Mouse (Mus musculus): ENCODE results near the gene Hist1h4n. TPM values are rescaled to one million over a fixed set of nuclear protein-coding genes. Genes with fewer than 3 reads are reported as not detected.
"Not testable (repeated sequence)": the region's sequence is repeated elsewhere in the genome, so short reads cannot be mapped to it uniquely, and the experiment has no call there.

The Hist1h4n gene
- total RNA-seq (2014; fragmentation: Nextera tagmentation) (349 and 456 TPM in 2 replicates), total RNA-seq (2017) (3,540 and 3,844 TPM in 2 replicates), polyA plus RNA-seq (2012) (15.7 and 41.0 TPM in 2 replicates)

GRCm38 (mm10) chr13:21831418-21832394, at the start of gene Hist1h4n:
TSS of gene Hist1h4n (minus strand) at chr13:21832196.
- not testable (repeated sequence) for H3K4me3 ChIP-seq (ENCODE audit: low read depth, low read length); H3K27me3 ChIP-seq (ENCODE audit: insufficient read depth, low read length); H3K9me3 ChIP-seq (replicated peaks); H3K36me3 ChIP-seq (replicated peaks); H3K4me1 ChIP-seq (ENCODE audit: insufficient read depth, low read depth, low read length); DNase-seq (ENCODE audit: low spot score)
- peak; percentile 43 for ATAC-seq (ENCODE audit: extremely low read depth, insufficient number of reproducible peaks, low FRiP score, poor library complexity, severe bottlenecking)
- TF ChIP-seq POLR2AphosphoS5 (IDR thresholded peaks at IDR 0.05; ENCODE audit: insufficient replicate concordance, low read depth, low read length): 0 out of 2 replicates have a peak, but pooled peaks have one; percentile 56

GRCm38 (mm10) chr13:21880735-21881134, 48.7 kb upstream of the Hist1h4n start:
- peaks cover 15% of the 10 kb centered on the region for H3K4me1 ChIP-seq (ENCODE audit: insufficient read depth, low read depth, low read length)
- DNase-seq (ENCODE audit: low spot score) (no peak), ATAC-seq (ENCODE audit: extremely low read depth, insufficient number of reproducible peaks, low FRiP score, poor library complexity, severe bottlenecking) (no peak)
- H3K9me3 ChIP-seq (replicated peaks): no peaks in the 10 kb centered on the region
- peaks cover 18% of the 10 kb centered on the region for H3K27me3 ChIP-seq (ENCODE audit: insufficient read depth, low read length)
- no peak overlapping the region for H3K4me3 ChIP-seq (ENCODE audit: low read depth, low read length)
- H3K36me3 ChIP-seq (replicated peaks): no peaks in the 10 kb centered on the region
- TF ChIP-seq CTCF (IDR thresholded peaks at IDR 0.05; ENCODE audit: low read depth, low read length): no peak
- no peak for TF ChIP-seq TAL1 (conservative IDR thresholded peaks at IDR 0.05; ENCODE audit: low read depth, low read length)
- TF ChIP-seq GATA1 (IDR thresholded peaks at IDR 0.05; ENCODE audit: borderline replicate concordance, low read length): no peak
- TF ChIP-seq POLR2AphosphoS5 (IDR thresholded peaks at IDR 0.05; ENCODE audit: insufficient replicate concordance, low read depth, low read length): no peak
- no peak for TF ChIP-seq GATA2 (IDR thresholded peaks at IDR 0.05; ENCODE audit: borderline replicate concordance, low read depth, low read length)

GRCm38 (mm10) chr13:21865503-21865902, 33.5 kb upstream of the Hist1h4n start:
- H3K4me1 ChIP-seq (ENCODE audit: insufficient read depth, low read depth, low read length); ATAC-seq (ENCODE audit: extremely low read depth, insufficient number of reproducible peaks, low FRiP score, poor library complexity, severe bottlenecking); H3K27me3 ChIP-seq (ENCODE audit: insufficient read depth, low read length); H3K9me3 ChIP-seq (replicated peaks); DNase-seq (ENCODE audit: low spot score); H3K4me3 ChIP-seq (ENCODE audit: low read depth, low read length); H3K36me3 ChIP-seq (replicated peaks): not testable (repeated sequence)

- no peak for ATAC-seq (ENCODE audit: extremely low read depth, insufficient number of reproducible peaks, low FRiP score, poor library complexity, severe bottlenecking)
- Histone ChIP-seq H3K27me3 (ENCODE audit: insufficient read depth, low read length) (peaks cover 10% of the 10 kb centered on the region), H3K36me3 (replicated peaks) (no peaks in the 10 kb centered on the region), H3K4me3 (ENCODE audit: low read depth, low read length) (no peak overlapping the region), H3K9me3 (replicated peaks) (no peaks in the 10 kb centered on the region), H3K4me1 (ENCODE audit: insufficient read depth, low read depth, low read length) (peaks cover 3% of the 10 kb centered on the region; the same call in 1 of the 2 replicates)
- TF ChIP-seq TAL1 (conservative IDR thresholded peaks at IDR 0.05; ENCODE audit: low read depth, low read length): no peak
- TF ChIP-seq POLR2AphosphoS5 (IDR thresholded peaks at IDR 0.05; ENCODE audit: insufficient replicate concordance, low read depth, low read length): no peak
- no peak for TF ChIP-seq GATA2 (IDR thresholded peaks at IDR 0.05; ENCODE audit: borderline replicate concordance, low read depth, low read length)
- TF ChIP-seq GATA1 (IDR thresholded peaks at IDR 0.05; ENCODE audit: borderline replicate concordance, low read length): no peak
- no peak for TF ChIP-seq CTCF (IDR thresholded peaks at IDR 0.05; ENCODE audit: low read depth, low read length)
- DNase-seq (ENCODE audit: low spot score): no peak
Measured at GRCm38 (mm10) chr13:21861608-21862007, 29.6 kb upstream of the Hist1h4n start.

- Histone ChIP-seq H3K36me3 (replicated peaks) (no peaks in the 10 kb centered on the region), H3K4me1 (ENCODE audit: insufficient read depth, low read depth, low read length) (peaks cover 6% of the 10 kb centered on the region; the same call in 1 of the 2 replicates), H3K27me3 (ENCODE audit: insufficient read depth, low read length) (peaks cover 12% of the 10 kb centered on the region), H3K4me3 (ENCODE audit: low read depth, low read length) (peak overlapping the region; percentile 68), H3K9me3 (replicated peaks) (no peaks in the 10 kb centered on the region)
- TF ChIP-seq POLR2AphosphoS5 (IDR thresholded peaks at IDR 0.05; ENCODE audit: insufficient replicate concordance, low read depth, low read length) (no peak), TAL1 (conservative IDR thresholded peaks at IDR 0.05; ENCODE audit: low read depth, low read length) (no peak), GATA2 (IDR thresholded peaks at IDR 0.05; ENCODE audit: borderline replicate concordance, low read depth, low read length) (no peak), GATA1 (IDR thresholded peaks at IDR 0.05; ENCODE audit: borderline replicate concordance, low read length) (no peak), CTCF (IDR thresholded peaks at IDR 0.05; ENCODE audit: low read depth, low read length) (no peak)
- ATAC-seq (ENCODE audit: extremely low read depth, insufficient number of reproducible peaks, low FRiP score, poor library complexity, severe bottlenecking) (no peak; the same call in 1 of the 2 replicates), DNase-seq (ENCODE audit: low spot score) (no peak)
Measured at GRCm38 (mm10) chr13:21855698-21856162, 23.7 kb upstream of the Hist1h4n start.

- DNase-seq (ENCODE audit: low spot score) (no peak), ATAC-seq (ENCODE audit: extremely low read depth, insufficient number of reproducible peaks, low FRiP score, poor library complexity, severe bottlenecking) (peak; percentile 34; the same call in 1 of the 2 replicates)
- peak overlapping the region; percentile 68; the same call in 1 of the 2 replicates for H3K4me3 ChIP-seq (ENCODE audit: low read depth, low read length)
- TF ChIP-seq TAL1 (conservative IDR thresholded peaks at IDR 0.05; ENCODE audit: low read depth, low read length): no peak
- no peak for TF ChIP-seq CTCF (IDR thresholded peaks at IDR 0.05; ENCODE audit: low read depth, low read length)
- TF ChIP-seq GATA2 (IDR thresholded peaks at IDR 0.05; ENCODE audit: borderline replicate concordance, low read depth, low read length): no peak
- no peaks in the 10 kb centered on the region for H3K36me3 ChIP-seq (replicated peaks)
- peaks cover 6% of the 10 kb centered on the region; the same call in 1 of the 2 replicates for H3K4me1 ChIP-seq (ENCODE audit: insufficient read depth, low read depth, low read length)
- H3K9me3 ChIP-seq (replicated peaks): no peaks in the 10 kb centered on the region
- peaks cover 12% of the 10 kb centered on the region for H3K27me3 ChIP-seq (ENCODE audit: insufficient read depth, low read length)
Measured at GRCm38 (mm10) chr13:21855146-21855545, 23.1 kb upstream of the Hist1h4n start.

All from G1E (cell line).